Mouse (Mus musculus): Measurements from ENCODE around the gene Gm8159. TPM values are rescaled to one million over a fixed set of nuclear protein-coding genes. Genes with fewer than 3 reads are reported as not detected.
A peak's percentile ranks its signal among the peaks of the same experiment; 100 is the strongest.
"Not testable (repeated sequence)": the region's sequence is repeated elsewhere in the genome, so short reads cannot be mapped to it uniquely, and the experiment has no call there.

The Gm8159 gene
- not detected in 2 replicates for polyA plus RNA-seq (2015; fragmentation: Nextera tagmentation; extraction: Ambion mirVana)

DNA sequence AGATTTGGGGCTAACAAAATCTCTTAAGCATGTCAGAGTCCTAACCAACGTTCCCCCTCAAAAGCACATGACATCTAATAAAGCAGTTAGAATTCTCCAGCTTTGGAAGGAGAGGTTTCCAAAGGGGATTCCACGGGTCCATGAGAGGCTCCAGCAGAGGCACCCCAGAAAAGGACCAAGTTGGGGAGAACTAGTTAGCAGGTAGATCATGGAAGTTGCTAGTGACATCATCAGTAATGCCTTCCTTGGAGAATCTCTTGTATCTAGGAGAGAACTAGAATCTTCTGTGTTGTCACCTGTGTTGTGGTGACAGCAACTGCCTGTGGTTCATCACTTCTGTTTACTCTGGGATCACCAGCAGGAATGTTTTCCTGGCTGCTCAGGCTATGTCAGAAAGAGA lies at the start of gene Gm8159:
Gene Gm8159, plus strand, starts transcription at position 301 of the 400 bp plus-strand sequence.
- H3K9ac ChIP-seq; H3K9me3 ChIP-seq; H3K4me2 ChIP-seq; H3K27ac ChIP-seq (replicated peaks); H3K4me1 ChIP-seq (replicated peaks); H3K36me3 ChIP-seq; H3K4me3 ChIP-seq; ATAC-seq (ENCODE audit: low FRiP score, low read depth); H3K27me3 ChIP-seq: not testable (repeated sequence)
- no CpG with 5 or more reads among the region's 2 CpGs for WGBS

GRCm38 (mm10) chr14:4649309-4649708 lies 17.2 kb downstream of the Gm8159 start:
- peak overlapping the region; percentile 70 for H3K4me2 ChIP-seq
- peak overlapping the region; percentile 39 for H3K4me3 ChIP-seq
- not testable (repeated sequence) for H3K27me3 ChIP-seq; ATAC-seq (ENCODE audit: low FRiP score, low read depth); H3K9me3 ChIP-seq; H3K4me1 ChIP-seq (replicated peaks); H3K27ac ChIP-seq (replicated peaks); H3K36me3 ChIP-seq
- H3K9ac ChIP-seq: peak overlapping the region; percentile 22; the same call in 1 of the 2 replicates
- 5% methylated on average over 18 of the region's 18 CpGs for WGBS

DNA sequence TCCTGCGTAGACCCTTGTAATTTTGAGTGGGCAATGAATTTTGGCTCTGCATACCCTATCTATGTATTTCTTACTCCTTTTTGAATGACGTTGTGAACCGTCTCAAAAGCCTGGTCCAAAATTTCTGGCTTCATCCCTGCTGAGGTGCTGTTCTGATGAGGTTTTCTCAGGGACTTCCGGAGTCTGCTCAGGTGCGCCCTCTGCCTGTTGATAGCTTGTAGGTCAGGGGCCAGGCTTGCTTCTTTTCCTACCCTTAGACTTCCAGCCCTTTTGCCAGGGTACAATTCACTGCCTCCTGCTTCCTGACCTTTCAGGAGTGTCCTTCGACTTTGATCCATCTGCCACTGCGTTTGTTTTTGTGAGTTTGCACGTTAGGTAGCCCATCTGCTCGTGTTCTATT lies 18.2 kb downstream of the Gm8159 start:
- H3K4me3 ChIP-seq: not testable (repeated sequence)

DNA sequence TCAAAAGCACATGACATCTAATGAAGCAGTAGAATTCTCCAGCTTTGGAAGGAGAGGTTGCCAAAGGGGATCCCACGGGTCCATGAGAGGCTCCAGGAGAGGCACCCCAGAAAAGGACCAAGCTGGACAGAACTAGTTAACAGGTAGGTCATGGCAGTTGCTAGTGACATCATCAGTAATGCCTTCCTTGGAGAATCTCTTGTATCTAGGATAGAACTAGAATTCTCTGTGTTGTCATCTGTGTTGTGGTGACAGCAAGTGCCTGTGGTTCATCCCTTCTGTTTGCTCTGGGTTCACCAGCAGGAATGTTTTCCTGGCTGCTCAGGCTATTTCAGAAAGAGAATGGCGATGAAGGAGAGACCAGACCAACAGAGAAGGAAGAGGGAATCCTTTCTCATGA lies 31.7 kb downstream of the Gm8159 start, which contains the start of gene Gm3239:
Gene Gm3239, plus strand, starts transcription at position 301 of the 400 bp plus-strand sequence.
- not testable (repeated sequence) for ATAC-seq (ENCODE audit: low FRiP score, low read depth); H3K9me3 ChIP-seq; H3K4me2 ChIP-seq; H3K9ac ChIP-seq; H3K36me3 ChIP-seq; H3K4me3 ChIP-seq; H3K4me1 ChIP-seq (replicated peaks); H3K27me3 ChIP-seq; H3K27ac ChIP-seq (replicated peaks)
- no CpG with 5 or more reads among the region's 2 CpGs for WGBS

More for the DNA sequence above, 18.2 kb downstream of the Gm8159 start:
- H3K9ac ChIP-seq; H3K27ac ChIP-seq (replicated peaks); H3K27me3 ChIP-seq; ATAC-seq (ENCODE audit: low FRiP score, low read depth); H3K36me3 ChIP-seq; H3K9me3 ChIP-seq; H3K4me1 ChIP-seq (replicated peaks): not testable (repeated sequence)
- H3K4me2 ChIP-seq: peak overlapping the region; percentile 70
- whole genome bisulfite sequencing: 0% methylated on average over 6 of the region's 9 CpGs

Other genes starting within 250 kb of the Gm8159 start
- gene Gm3159, start 234.8 kb upstream of the Gm8159 start, polyA plus RNA-seq (2015; fragmentation: Nextera tagmentation; extraction: Ambion mirVana): not detected in 2 replicates
- gene Gm3164, start 216.9 kb upstream of the Gm8159 start, polyA plus RNA-seq (2015; fragmentation: Nextera tagmentation; extraction: Ambion mirVana): 5.5 and 7.2 TPM in 2 replicates
- gene Gm3173, start 201.4 kb upstream of the Gm8159 start, polyA plus RNA-seq (2015; fragmentation: Nextera tagmentation; extraction: Ambion mirVana): 2.0 and 3.5 TPM in 2 replicates
- not detected in 2 replicates for gene Gm3182, start 150.6 kb upstream of the Gm8159 start, polyA plus RNA-seq (2015; fragmentation: Nextera tagmentation; extraction: Ambion mirVana)
- not detected in 2 replicates for gene Gm3047, start 76.9 kb upstream of the Gm8159 start, polyA plus RNA-seq (2015; fragmentation: Nextera tagmentation; extraction: Ambion mirVana)
- gene Gm3239, start 31.8 kb downstream of the Gm8159 start, polyA plus RNA-seq (2015; fragmentation: Nextera tagmentation; extraction: Ambion mirVana): 1.0 and 1.9 TPM in 2 replicates
- gene Gm7876, start 76.9 kb downstream of the Gm8159 start, polyA plus RNA-seq (2015; fragmentation: Nextera tagmentation; extraction: Ambion mirVana): not detected in 2 replicates
- 2.7 and 2.8 TPM in 2 replicates for gene Gm3252, start 94.4 kb downstream of the Gm8159 start, polyA plus RNA-seq (2015; fragmentation: Nextera tagmentation; extraction: Ambion mirVana)
- gene Gm9602, start 144.0 kb downstream of the Gm8159 start, polyA plus RNA-seq (2015; fragmentation: Nextera tagmentation; extraction: Ambion mirVana): not detected in 2 replicates
- gene Gm3269, start 205.8 kb downstream of the Gm8159 start, polyA plus RNA-seq (2015; fragmentation: Nextera tagmentation; extraction: Ambion mirVana): not detected in 2 replicates
- 3.0 and 3.4 TPM in 2 replicates for gene Gm3264, start 223.2 kb downstream of the Gm8159 start, polyA plus RNA-seq (2015; fragmentation: Nextera tagmentation; extraction: Ambion mirVana)